Mouse (Mus musculus): Measurements from ENCODE around the gene Actg2.

- TF ChIP-seq CTCF (IDR thresholded peaks at IDR 0.05; ENCODE audit: extremely low read depth, insufficient read depth, insufficient read length, insufficient replicate concordance) = no peak
- peak; percentile 7; the same call in 1 of the 2 replicates for TF ChIP-seq POLR2A (IDR thresholded peaks at IDR 0.05; ENCODE audit: low read depth, low read length)
Measured at GRCm38 (mm10) chr6:83506258-83507167, 29.6 kb downstream of the Actg2 start, which contains the start of gene Dguok.
